In genomic region chr5:122219655-122220629, GRCm38 (mm10) we compare ENCODE assay signal across 9 mouse cellular contexts. TPM values are rescaled to one million over a fixed set of nuclear protein-coding genes. Genes with fewer than 3 reads are reported as not detected.
DNase-seq lines count a peak whose midpoint lies in the region; ATAC-seq and TF ChIP-seq lines count a peak whose summit lies in the region.
"Had no signal": no experiment of that assay in that cellular context is flagged by ENCODE, and none has a peak within 500 bp of the region (broad histone marks: within the 10 kb centered on the region; RNA-seq: fewer than 3 reads in every experiment).

No protein-coding gene starts in this region.

- ATAC-seq in lung, postnatal 0 days: peak; percentile 37
- ATAC-seq in intestine, postnatal 0 days: peak; percentile 46; the same call in 1 of the 2 replicates
- peak; percentile 59 for ATAC-seq in megakaryocyte, adult 5-6 weeks (ENCODE audit: poor library complexity, severe bottlenecking)
- no peak for ATAC-seq in hindbrain, embryonic 13.5 days (ENCODE audit: low FRiP score)

- TF ChIP-seq POLR2A in lung, adult 2 months (IDR thresholded peaks at IDR 0.05; ENCODE audit: borderline replicate concordance, extremely low read depth, low read depth, low read length): no peak

- no peak for TF ChIP-seq EP300 in lung, postnatal 0 days (IDR thresholded peaks at IDR 0.05)

- H3K9me3 ChIP-seq in lung, postnatal 0 days (ENCODE audit: low read length): no peaks in the 10 kb centered on the region
- H3K9me3 ChIP-seq in intestine, postnatal 0 days (ENCODE audit: control insufficient read depth): no peaks in the 10 kb centered on the region
- no peaks in the 10 kb centered on the region for H3K9me3 ChIP-seq in hindbrain, embryonic 13.5 days
- H3K9me3 ChIP-seq: liver, embryonic 13.5 days had no signal

- H3K27me3 ChIP-seq in lung, postnatal 0 days (replicated peaks; ENCODE audit: insufficient read depth, low read length): no peaks in the 10 kb centered on the region
- H3K27me3 ChIP-seq in intestine, postnatal 0 days (replicated peaks; ENCODE audit: control insufficient read depth, insufficient read depth, low read length): no peaks in the 10 kb centered on the region
- no peaks in the 10 kb centered on the region for H3K27me3 ChIP-seq in hindbrain, embryonic 13.5 days
- H3K27me3 ChIP-seq: liver, embryonic 13.5 days had no signal

- no peak overlapping the region for H3K9ac ChIP-seq in lung, postnatal 0 days (replicated peaks; ENCODE audit: low read depth)
- no peak overlapping the region for H3K9ac ChIP-seq in intestine, postnatal 0 days (ENCODE audit: low read depth, low read length)
- H3K9ac ChIP-seq in hindbrain, embryonic 13.5 days: no peak overlapping the region
- H3K9ac ChIP-seq: liver, embryonic 13.5 days had no signal

- no peak overlapping the region for H3K4me3 ChIP-seq in lung, postnatal 0 days (ENCODE audit: low read depth, low read length)
- no peak overlapping the region for H3K4me3 ChIP-seq in lung, adult 2 months (replicated peaks; ENCODE audit: extremely low read depth, low read depth, low read length)
- H3K4me3 ChIP-seq in intestine, postnatal 0 days (ENCODE audit: low read depth, low read length): no peak overlapping the region
- no peak overlapping the region for H3K4me3 ChIP-seq in hindbrain, embryonic 13.5 days
- H3K4me3 ChIP-seq: liver, embryonic 13.5 days had no signal

- H3K36me3 ChIP-seq in lung, postnatal 0 days (ENCODE audit: insufficient read depth, low read length): no peaks in the 10 kb centered on the region
- no peaks in the 10 kb centered on the region for H3K36me3 ChIP-seq in intestine, postnatal 0 days (ENCODE audit: control insufficient read depth, insufficient read depth)
- no peaks in the 10 kb centered on the region for H3K36me3 ChIP-seq in hindbrain, embryonic 13.5 days
- H3K36me3 ChIP-seq: liver, embryonic 13.5 days had no signal

- 49% methylated on average over 18 of the region's 18 CpGs for WGBS in lung, postnatal 0 days
- 39% methylated on average over 18 of the region's 18 CpGs for WGBS in lung, adult 2 months
- WGBS in intestine, postnatal 0 days: 49% methylated on average over 18 of the region's 18 CpGs
- WGBS in hindbrain, embryonic 13.5 days: 76% methylated on average over 18 of the region's 18 CpGs

- no peak overlapping the region for H3K4me2 ChIP-seq in lung, postnatal 0 days (replicated peaks; ENCODE audit: low read depth, low read length)
- no peak overlapping the region for H3K4me2 ChIP-seq in intestine, postnatal 0 days (replicated peaks; ENCODE audit: low read depth)
- H3K4me2 ChIP-seq in hindbrain, embryonic 13.5 days: no peak overlapping the region
- H3K4me2 ChIP-seq: liver, embryonic 13.5 days had no signal

- no peak overlapping the region for H3K27ac ChIP-seq in lung, postnatal 0 days (ENCODE audit: low read length)
- H3K27ac ChIP-seq in intestine, postnatal 0 days (ENCODE audit: low read depth, low read length): no peak overlapping the region
- no peak overlapping the region for H3K27ac ChIP-seq in hindbrain, embryonic 13.5 days
- H3K27ac ChIP-seq: liver, embryonic 13.5 days had no signal

- no peak for TF ChIP-seq CTCF in lung, postnatal 0 days (IDR thresholded peaks at IDR 0.05)
- TF ChIP-seq CTCF in lung, adult 2 months (IDR thresholded peaks at IDR 0.05; ENCODE audit: insufficient read depth, low read length): no peak
- TF ChIP-seq CTCF in intestine, postnatal 0 days (IDR thresholded peaks at IDR 0.05; ENCODE audit: low read depth): no peak

- peak; percentile 10 for DNase-seq in lung, postnatal 0 days (ENCODE audit: low spot score)
- DNase-seq in lung, adult 2 months: no peak
- DNase-seq in thymus, postnatal 36 days: peak; percentile 75 to 85
- DNase-seq in cerebellum, adult 11 months: no peak
- no peak for DNase-seq in adrenal gland, adult 8-10 months
- DNase-seq: liver, embryonic 13.5 days had no signal

- no peaks in the 10 kb centered on the region for H3K4me1 ChIP-seq in lung, postnatal 0 days (ENCODE audit: insufficient read depth, low read depth, low read length)
- H3K4me1 ChIP-seq in lung, adult 2 months (ENCODE audit: control insufficient read depth, insufficient read depth, low read length): no peaks in the 10 kb centered on the region
- no peaks in the 10 kb centered on the region for H3K4me1 ChIP-seq in intestine, postnatal 0 days (replicated peaks; ENCODE audit: control insufficient read depth, insufficient read depth, low read length)
- H3K4me1 ChIP-seq in hindbrain, embryonic 13.5 days (replicated peaks): peaks cover 3% of the 10 kb centered on the region; the same call in 1 of the 2 replicates

RNA-seq across cellular contexts. Expression of gene Hvcn1, which starts 13.3 kb away (rescaled TPM):
- 3.7 and 3.9 TPM in 2 replicates for polyA plus RNA-seq in lung, postnatal 0 days (2015; fragmentation: Nextera tagmentation; extraction: Ambion mirVana)
- polyA plus RNA-seq in lung, adult 2 months (2012; rRNA removed): 19.6 and 21.9 TPM in 2 replicates
- 3.6 TPM in 2 replicates for polyA plus RNA-seq in intestine, postnatal 0 days (2015; fragmentation: Nextera tagmentation; extraction: Ambion mirVana)
- 44.4 and 45.1 TPM in 2 replicates for total RNA-seq in megakaryocyte, adult 5-6 weeks (2015)
- total RNA-seq in megakaryocyte, adult 5-6 weeks (2017): 51.2 and 59.3 TPM in 2 replicates
- polyA plus RNA-seq in hindbrain, embryonic 13.5 days (2015; fragmentation: Nextera tagmentation; extraction: Ambion mirVana): 1.8 and 2.2 TPM in 2 replicates
- 1 to 10 TPM; 1.8 to 8.0 (median 4.2) TPM for total RNA-seq in adrenal gland, adult 8-10 months (2022)

RNA-seq across cellular contexts. Expression of gene Tctn1, which starts 44.3 kb away (rescaled TPM):
- 4.5 and 5.1 TPM in 2 replicates for polyA plus RNA-seq in lung, postnatal 0 days (2015; fragmentation: Nextera tagmentation; extraction: Ambion mirVana)
- 29.8 and 33.2 TPM in 2 replicates for polyA plus RNA-seq in lung, adult 2 months (2012; rRNA removed)
- 1.6 and 1.9 TPM in 2 replicates for polyA plus RNA-seq in intestine, postnatal 0 days (2015; fragmentation: Nextera tagmentation; extraction: Ambion mirVana)
- total RNA-seq in megakaryocyte, adult 5-6 weeks (2015): 3.2 and 4.3 TPM in 2 replicates
- 3.5 and 6.5 TPM in 2 replicates for total RNA-seq in megakaryocyte, adult 5-6 weeks (2017)
- 5.9 and 6.6 TPM in 2 replicates for polyA plus RNA-seq in hindbrain, embryonic 13.5 days (2015; fragmentation: Nextera tagmentation; extraction: Ambion mirVana)
- 10 to 100 TPM; 14.8 to 34.9 (median 23.1) TPM for total RNA-seq in adrenal gland, adult 8-10 months (2022)

Comparison
In these comparisons a context has a peak if more than half of its experiments do, and no peak if none do; other contexts are left out.
1. DNase-seq: peak in lung, postnatal 0 days (single experiment) and thymus, postnatal 36 days (2 of 2); none in lung, adult 2 months (single experiment), cerebellum, adult 11 months (single experiment) and adrenal gland, adult 8-10 months (single experiment).